ENCODE assay signal across 12 mouse cellular contexts in genomic region chr4:106933813-106934482, GRCm38 (mm10). TPM values are rescaled to one million over a fixed set of nuclear protein-coding genes. Genes with fewer than 3 reads are reported as not detected.
DNase-seq lines count a peak whose midpoint lies in the region; ATAC-seq and TF ChIP-seq lines count a peak whose summit lies in the region.
"Had no signal": no experiment of that assay in that cellular context is flagged by ENCODE, and none has a peak within 500 bp of the region (broad histone marks: within the 10 kb centered on the region; RNA-seq: fewer than 3 reads in every experiment).

No protein-coding gene starts in this region.

- H3K27ac ChIP-seq in intestine, embryonic 14.5 days (ENCODE audit: low read depth): peak overlapping the region; percentile 18; the same call in 1 of the 2 replicates
- no peak overlapping the region for H3K27ac ChIP-seq in intestine, postnatal 0 days (ENCODE audit: low read depth, low read length)
- 0 out of 2 replicates have a peak overlapping the region, but pooled peaks have one; percentile 5 for H3K27ac ChIP-seq in stomach, embryonic 15.5 days
- no peak overlapping the region for H3K27ac ChIP-seq in stomach, postnatal 0 days (replicated peaks)
- H3K27ac ChIP-seq in liver, embryonic 13.5 days: peak overlapping the region; percentile 91
- H3K27ac ChIP-seq: kidney, postnatal 0 days; limb, embryonic 15.5 days had no signal

- TF ChIP-seq CTCF in intestine, postnatal 0 days (IDR thresholded peaks at IDR 0.05; ENCODE audit: low read depth): no peak
- TF ChIP-seq CTCF in stomach, postnatal 0 days (IDR thresholded peaks at IDR 0.05; ENCODE audit: low read depth): no peak

- H3K27me3 ChIP-seq in intestine, embryonic 14.5 days (replicated peaks; ENCODE audit: control insufficient read depth, insufficient read depth, low read length): no peaks in the 10 kb centered on the region
- no peaks in the 10 kb centered on the region for H3K27me3 ChIP-seq in intestine, postnatal 0 days (replicated peaks; ENCODE audit: control insufficient read depth, insufficient read depth, low read length)
- no peaks in the 10 kb centered on the region for H3K27me3 ChIP-seq in stomach, embryonic 15.5 days (replicated peaks)
- no peaks in the 10 kb centered on the region for H3K27me3 ChIP-seq in stomach, postnatal 0 days (ENCODE audit: control insufficient read depth, insufficient read depth, low read length)
- no peaks in the 10 kb centered on the region for H3K27me3 ChIP-seq in liver, embryonic 13.5 days
- H3K27me3 ChIP-seq: embryonic facial prominence, embryonic 15.5 days; limb, embryonic 15.5 days had no signal

- H3K4me2 ChIP-seq in intestine, embryonic 14.5 days (ENCODE audit: low read length): no peak overlapping the region
- H3K4me2 ChIP-seq in intestine, postnatal 0 days (replicated peaks; ENCODE audit: low read depth): no peak overlapping the region
- H3K4me2 ChIP-seq in stomach, embryonic 15.5 days: no peak overlapping the region
- H3K4me2 ChIP-seq in stomach, postnatal 0 days (replicated peaks; ENCODE audit: low read depth): no peak overlapping the region
- H3K4me2 ChIP-seq in liver, embryonic 13.5 days: peak overlapping the region; percentile 52
- H3K4me2 ChIP-seq: embryonic facial prominence, embryonic 15.5 days; limb, embryonic 15.5 days had no signal

- H3K36me3 ChIP-seq in intestine, embryonic 14.5 days (ENCODE audit: control insufficient read depth, insufficient read depth, low read length): peaks cover 33% of the 10 kb centered on the region
- H3K36me3 ChIP-seq in intestine, postnatal 0 days (ENCODE audit: control insufficient read depth, insufficient read depth): peaks cover 24% of the 10 kb centered on the region
- H3K36me3 ChIP-seq in stomach, embryonic 15.5 days: peaks cover 3% of the 10 kb centered on the region; the same call in 1 of the 2 replicates
- peaks cover 3% of the 10 kb centered on the region; the same call in 1 of the 2 replicates for H3K36me3 ChIP-seq in stomach, postnatal 0 days (ENCODE audit: control insufficient read depth, insufficient read depth, low read length)
- H3K36me3 ChIP-seq in liver, embryonic 13.5 days: peaks cover 68% of the 10 kb centered on the region

- TF ChIP-seq EP300 in stomach, postnatal 0 days (optimal IDR thresholded peaks at IDR 0.05): no peak

- ATAC-seq in intestine, embryonic 14.5 days (replicated peaks; ENCODE audit: low FRiP score, low TSS enrichment, low read depth): peak; percentile 45
- ATAC-seq in intestine, postnatal 0 days: no peak
- ATAC-seq in stomach, embryonic 15.5 days (ENCODE audit: insufficient read depth, low FRiP score, low read depth): no peak
- ATAC-seq in stomach, postnatal 0 days (ENCODE audit: low FRiP score, low TSS enrichment): no peak
- peak; percentile 52 for ATAC-seq in liver, embryonic 13.5 days (ENCODE audit: low read depth)
- ATAC-seq: forebrain, embryonic 14.5 days; hindbrain, embryonic 16.5 days had no signal

- H3K4me3 ChIP-seq in intestine, embryonic 14.5 days (ENCODE audit: low read depth, low read length): no peak overlapping the region
- no peak overlapping the region for H3K4me3 ChIP-seq in intestine, postnatal 0 days (ENCODE audit: low read depth, low read length)
- no peak overlapping the region for H3K4me3 ChIP-seq in stomach, embryonic 15.5 days (replicated peaks)
- no peak overlapping the region for H3K4me3 ChIP-seq in stomach, postnatal 0 days (ENCODE audit: low read depth, low read length)
- H3K4me3 ChIP-seq in liver, embryonic 13.5 days (replicated peaks): no peak overlapping the region
- H3K4me3 ChIP-seq: embryonic facial prominence, embryonic 15.5 days; limb, embryonic 15.5 days had no signal

- no peak overlapping the region for H3K9ac ChIP-seq in intestine, embryonic 14.5 days (ENCODE audit: low read length)
- no peak overlapping the region for H3K9ac ChIP-seq in intestine, postnatal 0 days (ENCODE audit: low read depth, low read length)
- H3K9ac ChIP-seq in stomach, embryonic 15.5 days: no peak overlapping the region
- no peak overlapping the region; the same call in 1 of the 2 replicates for H3K9ac ChIP-seq in stomach, postnatal 0 days (ENCODE audit: low read length)
- H3K9ac ChIP-seq in liver, embryonic 13.5 days: peak overlapping the region; percentile 61
- H3K9ac ChIP-seq: embryonic facial prominence, embryonic 15.5 days; limb, embryonic 15.5 days had no signal

- H3K4me1 ChIP-seq in intestine, embryonic 14.5 days (replicated peaks; ENCODE audit: control insufficient read depth, insufficient read depth, low read length): peaks cover 42% of the 10 kb centered on the region
- peaks cover 4% of the 10 kb centered on the region; the same call in 1 of the 2 replicates for H3K4me1 ChIP-seq in intestine, postnatal 0 days (replicated peaks; ENCODE audit: control insufficient read depth, insufficient read depth, low read length)
- H3K4me1 ChIP-seq in stomach, embryonic 15.5 days: peaks cover 44% of the 10 kb centered on the region
- H3K4me1 ChIP-seq in stomach, postnatal 0 days (replicated peaks; ENCODE audit: control insufficient read depth, insufficient read depth): no peaks in the 10 kb centered on the region; the same call in 1 of the 2 replicates
- H3K4me1 ChIP-seq in liver, embryonic 13.5 days (replicated peaks): peaks cover 86% of the 10 kb centered on the region

- DNase-seq in intestine, embryonic 14.5 days (ENCODE audit: low spot score): no peak
- DNase-seq in stomach, postnatal 0 days (ENCODE audit: low spot score): no peak
- DNase-seq in liver, embryonic 13.5 days: no peak
- DNase-seq in adrenal gland, postnatal 36 days: no peak
- no peak for DNase-seq in neural tube, embryonic 10.5 days (ENCODE audit: extremely low spot score, low spot score)

- no peaks in the 10 kb centered on the region for H3K9me3 ChIP-seq in intestine, embryonic 14.5 days (ENCODE audit: control insufficient read depth, low read length)
- H3K9me3 ChIP-seq in intestine, postnatal 0 days (ENCODE audit: control insufficient read depth): no peaks in the 10 kb centered on the region
- H3K9me3 ChIP-seq in stomach, embryonic 15.5 days: no peaks in the 10 kb centered on the region
- no peaks in the 10 kb centered on the region for H3K9me3 ChIP-seq in stomach, postnatal 0 days (ENCODE audit: control insufficient read depth, low read length)
- H3K9me3 ChIP-seq in liver, embryonic 13.5 days (replicated peaks): no peaks in the 10 kb centered on the region
- H3K9me3 ChIP-seq: embryonic facial prominence, embryonic 15.5 days; limb, embryonic 15.5 days had no signal

- 60% methylated on average over 9 of the region's 9 CpGs for WGBS in intestine, embryonic 14.5 days
- 41% methylated on average over 9 of the region's 9 CpGs for WGBS in intestine, postnatal 0 days
- 47% methylated on average over 9 of the region's 9 CpGs for WGBS in stomach, embryonic 15.5 days
- WGBS in stomach, postnatal 0 days: 49% methylated on average over 9 of the region's 9 CpGs
- WGBS in liver, embryonic 13.5 days (ENCODE audit: insufficient replicate concordance): 49% methylated on average over 9 of the region's 9 CpGs

RNA-seq across cellular contexts. Expression of gene Ssbp3, which starts 23.4 kb away (rescaled TPM):
- 73.2 and 76.2 TPM in 2 replicates for polyA plus RNA-seq in intestine, embryonic 14.5 days (2014; fragmentation: Nextera tagmentation; extraction: Ambion mirVana)
- 42.8 and 45.2 TPM in 2 replicates for polyA plus RNA-seq in intestine, postnatal 0 days (2015; fragmentation: Nextera tagmentation; extraction: Ambion mirVana)
- polyA plus RNA-seq in stomach, embryonic 15.5 days (2015; fragmentation: Nextera tagmentation; extraction: Ambion mirVana): 92.4 and 98.5 TPM in 2 replicates
- 39.3 and 50.0 TPM in 2 replicates for polyA plus RNA-seq in stomach, postnatal 0 days (2015; fragmentation: Nextera tagmentation; extraction: Ambion mirVana)
- 55.5 and 64.8 TPM in 2 replicates for polyA plus RNA-seq in liver, embryonic 13.5 days (2015; fragmentation: Nextera tagmentation; extraction: Ambion mirVana)
- 10 to 100 TPM; 71.2 to 85.4 TPM for total RNA-seq in adrenal gland, postnatal 36 days (2021)

Comparison
In these comparisons a context has a peak if more than half of its experiments do, and no peak if none do; other contexts are left out.
1. ATAC-seq: peak in intestine, embryonic 14.5 days (single experiment) and liver, embryonic 13.5 days (single experiment); none in intestine, postnatal 0 days (single experiment), stomach, embryonic 15.5 days (single experiment) and stomach, postnatal 0 days (single experiment).
2. H3K27ac ChIP-seq: peak in intestine, embryonic 14.5 days (single experiment), stomach, embryonic 15.5 days (single experiment) and liver, embryonic 13.5 days (single experiment); none in intestine, postnatal 0 days (single experiment) and stomach, postnatal 0 days (single experiment).